Mouse (Mus musculus): ENCODE results near the gene Dennd1b. TPM values are rescaled to one million over a fixed set of nuclear protein-coding genes. Genes with fewer than 3 reads are reported as not detected.

The Dennd1b gene
- polyA plus RNA-seq, 2 experiments: 0.78 to 2.3 TPM

- Histone ChIP-seq H3K27ac (no peak overlapping the region), H3K4me2 (ENCODE audit: low read depth) (no peak overlapping the region), H3K4me3 (ENCODE audit: insufficient read depth in 1 of 2, low read depth in 2 of 2, low read length in 2 of 2) (no peak overlapping the region), H3K9ac (replicated peaks) (no peak overlapping the region), H3K4me1 (replicated peaks; ENCODE audit: control insufficient read depth in 2 of 2, insufficient read depth in 2 of 2, low read length in 1 of 2) (no peaks in the 10 kb centered on the region), H3K36me3 (replicated peaks; ENCODE audit: control insufficient read depth, insufficient read depth, low read depth) (no peaks in the 10 kb centered on the region), H3K9me3 (ENCODE audit: control insufficient read depth, low read length) (no peaks in the 10 kb centered on the region), H3K27me3 (ENCODE audit: control insufficient read depth, insufficient read depth, low read length) (no peaks in the 10 kb centered on the region)
- ATAC-seq (ENCODE audit: insufficient read depth) (no peak), DNase-seq (ENCODE audit: low read depth in 3 of 3, low spot score in 3 of 3) (no peak)
- WGBS (ENCODE audit: insufficient replicate concordance): 61% methylated on average over 2 of the region's 2 CpGs
- no peak for TF ChIP-seq CTCF (IDR thresholded peaks at IDR 0.05; ENCODE audit: low read depth)
- TF ChIP-seq EP300 (IDR thresholded peaks at IDR 0.05; ENCODE audit: low read depth): no peak
Measured at GRCm38 (mm10) chr1:139108251-139108650, 145.0 kb downstream of the Dennd1b start.

- H3K4me3 ChIP-seq (ENCODE audit: insufficient read depth in 1 of 2, low read depth in 2 of 2, low read length in 2 of 2): no peak overlapping the region
- ATAC-seq (ENCODE audit: insufficient read depth): no peak
- no peaks in the 10 kb centered on the region for H3K36me3 ChIP-seq (replicated peaks; ENCODE audit: control insufficient read depth, insufficient read depth, low read depth)
- H3K4me2 ChIP-seq (ENCODE audit: low read depth): no peak overlapping the region
- H3K27ac ChIP-seq: no peak overlapping the region
- TF ChIP-seq CTCF (IDR thresholded peaks at IDR 0.05; ENCODE audit: low read depth): no peak
- no peak for TF ChIP-seq EP300 (IDR thresholded peaks at IDR 0.05; ENCODE audit: low read depth)
- no peak for DNase-seq (ENCODE audit: low read depth in 3 of 3, low spot score in 3 of 3)
- no peaks in the 10 kb centered on the region for H3K4me1 ChIP-seq (replicated peaks; ENCODE audit: control insufficient read depth in 2 of 2, insufficient read depth in 2 of 2, low read length in 1 of 2)
- H3K9me3 ChIP-seq (ENCODE audit: control insufficient read depth, low read length): no peaks in the 10 kb centered on the region
- 85% methylated on average over 8 of the region's 8 CpGs for WGBS (ENCODE audit: insufficient replicate concordance)
- no peak overlapping the region for H3K9ac ChIP-seq (replicated peaks)
- H3K27me3 ChIP-seq (ENCODE audit: control insufficient read depth, insufficient read depth, low read length): no peaks in the 10 kb centered on the region
Measured at GRCm38 (mm10) chr1:139122626-139123025, 159.4 kb downstream of the Dennd1b start.

- Histone ChIP-seq H3K27ac (no peak overlapping the region), H3K4me2 (ENCODE audit: low read depth) (no peak overlapping the region), H3K9ac (replicated peaks) (no peak overlapping the region), H3K9me3 (ENCODE audit: control insufficient read depth, low read length) (no peaks in the 10 kb centered on the region), H3K36me3 (replicated peaks; ENCODE audit: control insufficient read depth, insufficient read depth, low read depth) (no peaks in the 10 kb centered on the region), H3K4me3 (ENCODE audit: insufficient read depth in 1 of 2, low read depth in 2 of 2, low read length in 2 of 2) (no peak overlapping the region), H3K27me3 (ENCODE audit: control insufficient read depth, insufficient read depth, low read length) (no peaks in the 10 kb centered on the region), H3K4me1 (replicated peaks; ENCODE audit: control insufficient read depth in 2 of 2, insufficient read depth in 2 of 2, low read length in 1 of 2) (no peaks in the 10 kb centered on the region)
- no peak for TF ChIP-seq CTCF (IDR thresholded peaks at IDR 0.05; ENCODE audit: low read depth)
- TF ChIP-seq EP300 (IDR thresholded peaks at IDR 0.05; ENCODE audit: low read depth): no peak
- ATAC-seq (ENCODE audit: insufficient read depth) (no peak), DNase-seq (ENCODE audit: low read depth in 3 of 3, low spot score in 3 of 3) (no peak)
- WGBS (ENCODE audit: insufficient replicate concordance): 71% methylated on average over 1 of the region's 1 CpGs
Measured at GRCm38 (mm10) chr1:139139644-139140043, 176.4 kb downstream of the Dennd1b start.

- no peak overlapping the region for H3K27ac ChIP-seq
- H3K9ac ChIP-seq (replicated peaks): no peak overlapping the region
- no peaks in the 10 kb centered on the region for H3K9me3 ChIP-seq (ENCODE audit: control insufficient read depth, low read length)
- H3K36me3 ChIP-seq (replicated peaks; ENCODE audit: control insufficient read depth, insufficient read depth, low read depth): no peaks in the 10 kb centered on the region
- H3K4me2 ChIP-seq (ENCODE audit: low read depth): no peak overlapping the region
- WGBS (ENCODE audit: insufficient replicate concordance): 78% methylated on average over 2 of the region's 2 CpGs
- no peaks in the 10 kb centered on the region for H3K27me3 ChIP-seq (ENCODE audit: control insufficient read depth, insufficient read depth, low read length)
- no peak for DNase-seq (ENCODE audit: low read depth in 3 of 3, low spot score in 3 of 3)
- ATAC-seq (ENCODE audit: insufficient read depth): no peak
- H3K4me1 ChIP-seq (replicated peaks; ENCODE audit: control insufficient read depth in 2 of 2, insufficient read depth in 2 of 2, low read length in 1 of 2): no peaks in the 10 kb centered on the region
- TF ChIP-seq EP300 (IDR thresholded peaks at IDR 0.05; ENCODE audit: low read depth) (no peak), CTCF (IDR thresholded peaks at IDR 0.05; ENCODE audit: low read depth) (no peak)
- H3K4me3 ChIP-seq (ENCODE audit: insufficient read depth in 1 of 2, low read depth in 2 of 2, low read length in 2 of 2): no peak overlapping the region
Measured at GRCm38 (mm10) chr1:139145516-139145915, 182.3 kb downstream of the Dennd1b start.

GRCm38 (mm10) chr1:139146306-139146705, 183.1 kb downstream of the Dennd1b start:
- TF ChIP-seq CTCF (IDR thresholded peaks at IDR 0.05; ENCODE audit: low read depth): no peak
- no peak for TF ChIP-seq EP300 (IDR thresholded peaks at IDR 0.05; ENCODE audit: low read depth)
- Histone ChIP-seq H3K9ac (replicated peaks) (no peak overlapping the region), H3K9me3 (ENCODE audit: control insufficient read depth, low read length) (no peaks in the 10 kb centered on the region), H3K27me3 (ENCODE audit: control insufficient read depth, insufficient read depth, low read length) (no peaks in the 10 kb centered on the region), H3K4me3 (ENCODE audit: insufficient read depth in 1 of 2, low read depth in 2 of 2, low read length in 2 of 2) (no peak overlapping the region), H3K27ac (no peak overlapping the region), H3K4me2 (ENCODE audit: low read depth) (no peak overlapping the region), H3K4me1 (replicated peaks; ENCODE audit: control insufficient read depth in 2 of 2, insufficient read depth in 2 of 2, low read length in 1 of 2) (no peaks in the 10 kb centered on the region), H3K36me3 (replicated peaks; ENCODE audit: control insufficient read depth, insufficient read depth, low read depth) (no peaks in the 10 kb centered on the region)
- DNase-seq (ENCODE audit: low read depth in 3 of 3, low spot score in 3 of 3): no peak
- 71% methylated on average over 3 of the region's 3 CpGs for WGBS (ENCODE audit: insufficient replicate concordance)
- no peak for ATAC-seq (ENCODE audit: insufficient read depth)

Measured in liver, embryonic 14.5 days (tissue).